Mouse (Mus musculus) frontal cortex, adult 2 months (tissue): ENCODE results near the gene Osbpl6. TPM values are rescaled to one million over a fixed set of nuclear protein-coding genes. Genes with fewer than 3 reads are reported as not detected.
A peak's percentile ranks its signal among the peaks of the same experiment; 100 is the strongest.
"Not testable (repeated sequence)": the region's sequence is repeated elsewhere in the genome, so short reads cannot be mapped to it uniquely, and the experiment has no call there.

ENCODE experiments used
- DNase-seq, 2 experiments: peaks; one replicate each; pipeline ENCODE4 v3.0.0; 2022; ENCODE audit warnings: low spot score in 1 of 2; ENCODE audit errors: extremely low spot score in 1 of 2
- polyA plus RNA-seq: library from polyadenylated mRNA; depleted of rRNA; stranded (reverse); fragments of >200 nt; gene quantifications from 2 replicates; pipeline ENCODE4 v1.2.3, GENCODE M21; 2012

The Osbpl6 gene
- polyA plus RNA-seq, 1 experiment: 19.2 TPM

DNA sequence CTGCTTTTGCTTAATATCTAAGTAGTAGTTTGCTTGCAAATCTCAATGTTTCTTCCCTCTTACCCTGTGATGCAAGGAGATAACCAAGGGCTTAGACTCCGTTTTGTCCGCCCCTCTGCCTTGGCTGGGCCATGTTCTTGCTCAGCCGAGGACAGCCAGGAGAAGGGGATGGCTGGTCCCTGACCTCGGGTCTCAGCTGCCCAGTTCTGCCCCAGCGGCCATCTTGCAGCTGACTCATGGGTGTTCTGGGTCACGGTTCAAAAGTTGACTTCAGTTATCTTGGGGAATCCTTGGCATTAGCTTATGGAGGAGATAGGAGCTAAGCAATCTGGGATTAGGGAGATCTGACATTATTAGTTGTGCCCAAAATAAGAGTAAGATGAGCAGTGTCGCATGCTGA, 142.5 kb downstream of the Osbpl6 start:
- DNase-seq: no peak

DNA sequence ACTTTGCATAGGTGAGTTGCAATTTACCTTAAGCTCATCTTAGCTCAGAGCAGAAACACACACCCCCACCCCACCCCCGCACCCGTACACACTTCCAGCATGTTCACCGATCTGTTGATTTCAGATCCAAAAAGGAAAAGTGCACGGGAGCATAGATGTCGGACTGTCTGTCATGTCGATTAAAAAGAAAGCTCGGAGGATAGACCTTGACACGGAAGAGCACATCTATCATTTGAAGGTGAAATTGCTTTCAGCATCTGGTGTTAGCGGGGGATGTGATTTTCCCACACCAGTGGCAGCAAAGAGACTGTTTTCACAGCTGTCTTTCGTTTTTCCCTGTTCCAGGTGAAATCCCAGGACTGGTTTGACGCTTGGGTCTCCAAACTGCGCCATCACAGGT, 143.0 kb downstream of the Osbpl6 start:
- DNase-seq: no peak

DNA sequence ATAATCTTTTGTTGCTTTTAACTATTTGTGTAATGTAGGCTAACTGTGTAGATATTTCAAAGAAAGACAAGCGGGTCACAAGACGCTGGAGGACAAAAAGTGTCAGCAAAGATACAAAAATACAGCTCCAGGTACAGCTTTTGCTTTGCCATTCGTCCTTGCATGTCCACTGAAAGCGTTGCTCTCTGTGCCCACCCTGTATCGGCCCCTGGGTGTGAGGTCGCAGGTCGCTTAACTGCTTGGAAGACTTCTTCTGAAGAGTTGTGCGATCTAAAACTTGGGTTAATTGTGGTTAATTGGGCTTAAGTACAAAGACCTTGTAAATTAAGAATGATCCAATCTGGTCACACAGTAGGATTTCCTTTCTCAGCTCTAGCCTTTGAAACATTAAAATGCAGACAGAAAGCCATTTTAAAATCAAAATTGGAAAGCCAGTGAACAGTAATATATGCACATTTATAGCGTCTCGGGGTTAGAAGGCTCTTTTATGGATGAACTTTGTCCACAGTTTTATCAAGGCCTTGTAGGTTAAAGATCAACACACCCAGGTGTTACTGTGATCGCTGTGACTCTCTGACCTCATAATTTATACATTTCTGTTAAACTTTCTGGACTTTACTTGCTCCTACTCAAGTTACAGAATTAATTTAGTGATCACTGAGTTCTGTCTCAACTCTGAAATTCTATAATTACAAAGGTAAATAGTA, 149.7 kb downstream of the Osbpl6 start:
- no peak for DNase-seq

DNA sequence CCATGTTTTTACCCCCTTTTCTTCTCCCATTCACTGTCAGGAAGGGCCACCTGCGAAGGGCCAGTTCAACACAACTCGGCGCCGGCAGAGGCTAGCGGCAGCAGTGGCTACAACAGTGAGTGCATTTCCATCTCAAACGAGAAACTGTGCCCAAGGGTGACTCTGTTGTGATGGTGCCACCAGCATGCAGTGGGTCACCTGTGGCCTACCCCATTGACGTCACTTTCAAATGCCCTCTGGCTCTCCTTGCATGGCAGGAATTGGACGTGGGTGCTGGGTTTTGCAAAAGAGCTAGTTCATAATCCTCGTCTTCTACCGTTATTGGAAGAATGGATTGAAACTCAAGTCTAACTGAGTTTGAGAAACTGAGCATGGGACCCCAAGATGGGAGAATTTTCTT, 153.8 kb downstream of the Osbpl6 start:
- no peak for DNase-seq

DNA sequence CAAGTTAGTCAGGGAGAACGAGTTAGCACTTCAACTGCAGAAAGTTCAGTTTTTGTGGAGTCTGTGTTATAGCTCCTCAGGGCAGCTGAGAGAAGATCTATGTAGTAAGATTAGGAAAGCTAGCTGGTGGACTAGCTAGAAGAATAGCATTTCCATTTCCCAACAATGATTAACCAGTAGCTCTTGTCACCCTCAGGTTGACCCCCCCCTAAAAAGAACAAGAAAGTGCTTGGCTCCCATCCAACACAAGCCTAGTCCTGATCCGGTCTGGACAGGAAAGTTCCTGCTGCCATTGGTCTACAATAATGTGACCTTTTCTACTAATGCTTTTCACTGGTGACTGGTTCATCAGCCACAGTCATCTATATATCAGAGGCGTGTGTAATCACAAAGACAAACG, 157.6 kb downstream of the Osbpl6 start:
- no peak for DNase-seq

DNA sequence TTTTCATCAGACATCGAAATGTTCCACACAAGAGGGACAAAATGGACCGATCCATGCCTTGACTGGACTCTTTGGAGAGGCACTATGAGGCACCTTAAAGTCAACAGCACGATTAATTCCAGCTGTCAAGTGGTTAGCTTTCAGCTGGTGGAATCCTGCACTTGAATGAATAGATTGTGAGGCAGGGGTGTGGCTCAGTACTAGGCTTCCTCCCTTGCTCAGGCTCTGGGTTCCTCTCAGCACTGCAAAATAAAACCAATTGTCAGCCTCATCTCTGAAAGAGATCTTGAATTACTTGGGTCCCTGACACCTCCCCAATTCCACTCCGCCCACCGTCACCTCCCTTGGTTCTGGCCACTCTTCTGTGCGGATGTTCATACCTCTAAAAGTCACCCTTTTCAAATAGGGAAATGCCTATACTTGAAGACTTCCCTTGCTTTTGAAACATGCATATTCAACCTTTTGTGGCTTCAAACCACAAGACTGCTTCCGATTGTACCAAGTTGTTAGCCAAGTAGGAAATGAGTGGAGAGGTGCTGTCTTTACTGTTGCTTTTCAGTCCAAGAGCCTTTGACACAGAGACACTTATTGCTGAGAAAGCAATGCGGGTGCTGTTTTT, 160.7 kb downstream of the Osbpl6 start:
- DNase-seq: no peak

DNA sequence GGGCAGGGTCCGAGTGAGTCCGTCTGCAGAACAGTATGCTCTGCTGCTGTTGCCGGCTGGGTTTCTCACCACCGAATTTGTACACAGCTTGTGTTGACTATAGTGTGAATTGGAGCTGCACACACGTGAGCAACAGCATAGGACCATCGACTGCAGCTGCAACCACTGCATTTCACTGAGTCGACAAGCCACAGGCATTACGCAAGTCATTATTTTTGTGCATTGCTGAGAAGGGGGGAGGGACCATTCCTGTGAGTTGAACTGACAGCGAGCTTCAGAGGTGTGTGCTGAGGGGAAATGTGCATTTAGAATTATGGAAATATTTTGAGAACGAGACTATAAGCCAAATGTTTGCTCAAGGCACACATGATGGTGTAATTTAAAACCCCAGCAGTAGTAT, 165.2 kb downstream of the Osbpl6 start:
- DNase-seq: no peak

DNA sequence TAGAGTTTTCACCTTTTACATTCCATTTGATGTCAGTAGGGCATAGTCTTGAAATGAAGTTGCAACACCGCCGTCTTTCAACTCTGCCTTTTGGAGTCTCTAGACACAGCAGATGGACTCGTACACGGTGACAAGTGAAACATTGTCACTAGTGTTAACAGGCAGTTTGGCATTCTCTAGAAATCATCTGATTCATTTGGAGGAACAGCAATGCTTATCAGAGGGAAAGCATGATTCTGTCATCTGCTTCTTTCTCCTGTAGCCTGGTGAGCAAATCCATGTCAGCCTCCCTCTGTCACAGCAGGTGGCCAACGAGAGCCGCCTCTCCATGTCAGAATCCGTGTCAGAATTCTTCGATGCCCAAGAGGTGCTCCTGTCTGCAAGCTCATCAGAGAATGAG, 172.6 kb downstream of the Osbpl6 start:
- peak in 1 of 2 experiments; percentile 11 for DNase-seq

DNA sequence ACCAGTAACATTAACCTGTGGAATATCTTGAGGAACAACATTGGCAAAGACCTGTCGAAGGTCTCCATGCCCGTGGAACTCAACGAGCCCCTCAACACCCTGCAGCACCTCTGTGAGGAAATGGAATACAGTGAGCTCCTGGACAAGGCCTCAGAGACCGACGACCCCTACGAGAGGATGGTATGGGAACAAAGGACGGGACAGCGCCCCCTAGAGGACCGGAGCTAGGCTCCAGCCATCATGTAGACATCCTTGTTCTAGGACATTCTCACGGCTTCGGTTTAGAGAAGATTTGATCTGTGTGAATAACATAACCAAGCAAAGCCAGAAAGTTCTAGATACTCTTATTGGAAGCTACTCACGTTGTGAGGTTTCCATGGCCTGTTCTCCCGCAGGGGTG, 178.8 kb downstream of the Osbpl6 start:
- DNase-seq: no peak

DNA sequence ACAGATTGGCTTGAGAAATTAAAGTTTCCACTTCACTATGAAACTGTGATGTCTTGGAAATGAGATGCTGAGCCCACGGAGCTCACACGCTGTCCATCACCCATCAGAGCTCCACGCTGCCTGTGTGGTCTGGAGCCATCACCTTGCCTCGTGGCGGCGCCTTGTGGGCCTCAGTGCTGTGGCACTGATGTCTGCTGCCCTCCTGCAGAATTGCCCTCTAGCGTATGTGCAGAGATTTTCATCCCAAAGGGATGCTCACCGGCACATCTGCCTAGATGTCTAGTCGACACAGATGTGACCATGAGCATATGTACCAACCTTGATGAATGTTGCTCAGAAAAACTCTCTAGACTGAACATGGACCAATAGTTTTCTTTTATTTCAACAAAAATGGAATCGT, 180.6 kb downstream of the Osbpl6 start:
- DNase-seq: no peak

DNA sequence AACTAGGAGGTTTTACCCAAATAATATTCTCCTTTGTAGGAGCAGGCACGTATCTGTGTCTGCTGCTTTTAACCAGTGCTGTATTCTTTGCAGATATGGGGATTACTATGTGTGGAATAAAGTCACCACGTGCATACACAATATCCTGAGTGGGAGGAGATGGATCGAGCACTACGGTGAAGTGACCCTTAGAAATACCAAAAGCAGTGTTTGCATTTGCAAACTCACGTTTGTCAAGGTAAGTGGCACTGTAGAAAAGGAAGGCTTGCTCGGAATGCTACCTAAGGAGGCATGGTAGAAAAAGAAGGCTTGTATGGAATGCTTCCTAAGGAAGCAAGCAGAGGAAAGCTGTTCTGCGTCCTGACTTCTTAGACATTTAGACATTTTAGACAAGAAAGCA, 183.9 kb downstream of the Osbpl6 start:
- DNase-seq: no peak

DNA sequence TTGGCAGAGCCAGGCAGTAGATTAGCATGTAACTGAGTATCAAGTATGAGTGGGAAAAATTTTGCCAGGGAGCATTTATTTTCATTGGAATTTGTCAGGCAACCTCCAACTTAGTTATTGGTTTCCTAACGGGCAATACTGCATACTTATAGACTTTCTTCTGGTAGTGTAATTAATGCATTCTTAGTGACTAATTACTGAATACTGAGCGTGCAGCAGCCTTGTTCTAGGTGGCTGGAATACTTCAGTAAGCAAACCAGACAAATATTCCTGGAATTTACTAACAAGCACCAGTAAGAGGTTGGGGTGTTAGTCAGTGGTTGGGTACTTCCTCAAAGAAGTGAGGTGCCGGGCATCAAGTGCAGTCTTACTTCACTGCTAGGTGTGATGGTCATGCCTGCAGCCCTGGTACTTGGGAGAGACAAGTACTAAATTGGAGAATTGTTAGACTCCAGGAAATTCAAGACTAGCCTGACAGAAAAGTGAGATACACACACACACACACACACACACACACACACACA, 186.2 kb downstream of the Osbpl6 start:
- no peak for DNase-seq

DNA sequence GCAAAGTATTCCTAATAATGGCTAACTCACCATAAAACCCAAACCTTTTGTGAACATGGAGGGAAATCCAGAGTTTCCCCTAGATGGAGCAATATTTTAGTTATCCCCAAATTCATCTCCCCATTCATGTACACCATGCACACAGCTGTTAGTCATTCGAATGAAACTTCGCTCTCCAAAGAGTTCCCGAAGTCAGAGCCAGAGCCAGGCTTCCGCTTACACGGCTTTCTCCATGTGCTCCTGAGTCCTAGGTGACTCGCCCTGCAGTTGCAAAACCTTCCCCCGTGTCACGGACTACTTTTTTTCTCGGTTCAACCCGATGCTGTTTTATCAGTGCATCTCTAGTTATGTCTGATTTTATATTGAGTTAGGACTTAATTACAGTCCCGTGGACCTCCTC, 191.2 kb downstream of the Osbpl6 start:
- DNase-seq: no peak

DNA sequence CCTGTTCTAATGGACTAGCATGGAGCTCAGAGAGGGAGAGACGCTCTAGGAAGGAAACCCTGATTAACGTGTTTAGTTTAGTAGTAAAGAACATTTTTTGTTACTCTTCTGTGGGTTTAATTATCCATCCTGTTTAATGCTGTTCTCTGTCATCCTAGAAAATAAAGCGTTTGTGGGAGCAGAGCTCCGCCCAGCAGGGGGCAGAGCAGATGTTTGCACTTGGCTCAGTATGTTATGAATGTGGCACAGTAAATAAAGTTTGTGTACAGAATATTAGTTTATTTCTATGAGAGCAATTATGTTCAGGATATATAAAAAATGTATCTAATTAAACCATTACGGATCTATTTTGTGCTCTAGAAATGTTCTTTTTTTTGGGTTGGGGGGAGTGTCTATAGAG, 192.9 kb downstream of the Osbpl6 start:
- no peak for DNase-seq

DNA sequence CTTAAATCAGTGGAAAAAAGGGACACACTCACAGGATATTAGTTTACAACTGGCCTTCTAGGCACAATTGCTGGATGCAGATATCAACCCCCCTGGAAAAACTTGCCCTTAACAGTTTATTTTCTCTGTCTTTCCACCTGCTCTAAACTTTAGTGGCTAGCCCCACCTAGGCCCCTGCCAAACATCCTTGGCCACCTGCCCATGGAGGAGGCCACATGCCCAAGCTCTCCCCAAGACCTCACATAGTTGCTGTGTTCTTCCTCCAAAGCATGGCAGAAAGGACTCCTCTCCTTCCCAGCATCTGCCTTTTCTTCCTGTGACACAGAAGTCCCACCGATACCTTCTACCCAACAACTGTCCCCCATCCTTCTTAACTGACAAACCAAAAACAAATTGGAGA, 195.9 kb downstream of the Osbpl6 start:
- DNase-seq: no peak

DNA sequence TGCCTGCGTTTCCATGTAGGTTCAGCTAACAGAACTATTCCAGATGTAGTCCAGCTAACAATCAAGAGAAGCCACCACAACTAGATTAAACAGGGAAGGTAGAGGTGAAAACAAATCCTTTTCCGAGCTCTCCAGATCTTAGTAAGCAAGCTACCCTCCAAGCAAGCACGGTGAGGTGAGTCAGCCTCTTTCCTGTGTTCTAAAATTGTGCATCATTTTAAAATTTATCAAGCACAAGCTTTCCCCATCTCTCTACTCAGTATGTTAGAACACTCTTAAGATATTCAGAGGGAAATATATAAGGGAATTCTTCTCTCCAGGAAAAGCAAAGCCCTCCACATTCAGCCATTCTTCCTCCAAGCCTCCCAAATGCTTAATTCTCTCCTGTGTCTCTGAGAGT, 200.4 kb downstream of the Osbpl6 start:
- DNase-seq: peak in 1 of 2 experiments; percentile 32

DNA sequence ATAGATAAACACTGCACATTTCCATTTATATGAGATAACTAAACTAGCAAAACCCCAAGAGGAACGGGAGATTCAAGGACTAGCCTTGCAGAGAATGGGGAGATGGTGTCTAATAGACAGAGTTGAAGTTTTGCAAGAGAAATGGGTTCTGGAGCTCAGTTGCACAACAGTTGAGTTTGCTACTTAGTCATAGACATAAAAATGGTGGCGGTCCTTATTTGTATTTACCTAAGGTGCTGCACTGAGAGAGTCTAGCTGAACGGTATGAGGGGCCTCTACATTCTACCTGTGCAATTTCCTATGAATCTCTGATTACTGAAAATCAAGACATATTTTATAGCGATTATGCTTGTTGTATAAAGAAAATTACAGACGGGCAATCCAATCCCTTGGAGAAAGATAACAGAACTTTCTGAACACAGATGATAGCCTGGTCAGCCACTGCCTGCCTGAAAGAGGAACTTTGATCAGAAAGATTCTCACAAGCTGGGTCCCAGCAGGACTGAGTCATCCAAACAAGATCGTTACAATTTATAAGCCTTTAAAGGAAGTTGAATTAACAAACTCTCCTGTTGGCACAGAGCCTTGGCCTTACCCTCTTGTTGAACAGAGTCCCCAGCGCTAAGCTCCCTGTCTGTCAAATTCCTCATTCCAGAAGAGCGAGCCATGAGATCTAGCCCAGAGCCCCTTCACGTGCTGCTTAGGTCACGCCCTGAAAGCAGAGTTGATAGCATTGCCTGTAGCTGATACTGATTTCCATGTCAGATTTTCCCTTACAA, 204.2 kb downstream of the Osbpl6 start:
- no peak for DNase-seq

DNA sequence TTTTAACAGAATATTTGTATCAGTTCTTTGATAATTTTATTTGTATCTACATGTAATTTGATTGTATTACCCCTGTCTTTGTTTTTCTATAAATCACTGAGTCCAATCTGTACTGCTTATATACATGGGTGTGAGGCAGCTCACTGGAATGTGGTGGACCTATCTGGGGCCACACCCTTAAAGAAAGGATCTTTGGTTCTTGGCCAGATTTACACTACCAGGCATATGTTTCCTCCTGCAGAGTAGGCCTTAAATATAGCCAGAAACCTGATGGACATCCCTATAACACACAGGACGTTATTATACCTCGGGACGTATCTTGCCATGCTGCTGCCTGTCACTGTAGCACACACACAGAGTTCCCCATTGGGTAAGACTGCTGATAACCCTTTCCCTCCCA, 205.7 kb downstream of the Osbpl6 start:
- DNase-seq: no peak

DNA sequence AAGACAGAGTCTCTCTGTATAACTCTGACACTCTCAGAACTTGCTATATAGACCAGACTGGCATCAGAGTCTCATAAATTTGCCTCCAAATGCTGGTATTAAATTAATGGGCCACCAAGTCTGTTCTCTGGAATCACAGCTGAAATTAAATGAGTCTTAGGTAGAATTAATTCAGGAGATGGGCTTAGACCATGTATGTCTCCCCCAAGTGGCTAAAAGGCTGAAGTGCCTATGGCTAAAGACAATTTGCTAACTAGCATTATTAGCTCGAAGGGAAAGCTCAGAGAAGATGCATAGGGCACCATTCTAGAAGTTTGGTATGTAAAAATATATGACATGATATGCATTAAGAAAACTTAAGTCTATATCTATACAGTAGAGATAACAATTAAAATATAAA, 211.8 kb downstream of the Osbpl6 start:
- peak in 1 of 2 experiments; percentile 75 for DNase-seq

DNA sequence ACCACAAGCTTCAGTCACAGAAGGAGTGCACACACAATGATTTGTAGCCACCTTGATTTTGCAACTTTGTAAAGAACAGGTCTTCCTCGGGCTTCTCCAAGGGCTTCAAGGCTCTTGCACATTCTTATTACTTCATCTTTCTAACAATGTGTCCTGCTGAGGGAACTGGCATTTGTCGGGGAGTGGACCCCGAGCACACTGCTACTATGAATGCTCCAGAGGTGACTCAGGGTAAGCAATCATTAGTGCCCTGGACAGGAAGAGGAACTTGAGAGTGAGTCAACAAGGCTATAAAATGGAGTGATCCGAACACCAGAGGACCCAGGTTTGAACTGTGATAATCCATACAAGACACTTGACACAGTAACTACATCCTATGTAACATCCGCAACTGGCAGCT, 213.9 kb downstream of the Osbpl6 start:
- DNase-seq: no peak

DNA sequence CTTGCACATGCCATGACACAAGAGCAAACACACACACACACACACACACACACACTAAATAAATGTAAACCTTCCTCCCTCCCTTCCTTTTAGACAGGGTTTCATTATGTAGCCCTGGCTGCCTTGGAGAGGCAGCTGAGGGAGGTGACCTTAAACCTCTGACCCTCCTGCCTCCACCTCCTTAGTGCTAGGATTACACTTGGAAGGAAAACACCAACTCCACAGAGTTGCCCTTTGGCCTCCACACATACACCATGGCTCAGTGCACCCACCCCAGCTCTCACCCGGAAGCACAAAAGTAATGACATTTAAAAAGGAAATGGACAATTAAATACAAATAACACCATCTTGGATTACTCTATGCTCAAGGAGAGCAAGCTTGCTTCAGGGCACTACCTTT, 215.4 kb downstream of the Osbpl6 start:
- no peak for DNase-seq

DNA sequence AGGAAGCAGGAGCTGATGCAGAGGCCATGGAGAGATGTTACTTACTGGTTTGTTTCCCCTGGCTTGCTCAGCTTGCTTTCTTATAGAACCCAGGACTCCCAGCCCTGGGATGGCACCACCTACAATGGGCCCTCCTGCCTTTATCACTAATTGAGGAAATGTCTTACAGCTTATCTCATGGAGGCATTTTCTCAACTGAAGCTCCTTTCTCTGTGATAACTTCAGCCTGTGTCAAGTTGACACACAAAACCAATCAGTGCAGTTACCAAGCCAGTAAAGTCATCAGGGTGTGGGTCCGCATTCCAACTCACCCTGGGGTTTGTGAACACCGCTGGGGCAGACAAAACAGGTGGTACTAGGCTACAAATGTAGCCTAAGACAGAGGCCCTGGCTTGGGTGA, 216.0 kb downstream of the Osbpl6 start:
- not testable (repeated sequence) for DNase-seq
